Mouse (Mus musculus): ENCODE results near the gene Tuba1b. TPM values are rescaled to one million over a fixed set of nuclear protein-coding genes. Genes with fewer than 3 reads are reported as not detected.
"Not testable (repeated sequence)": the region's sequence is repeated elsewhere in the genome, so short reads cannot be mapped to it uniquely, and the experiment has no call there.

The Tuba1b gene
- polyA plus RNA-seq, 1 experiment from 2014 or later: 423 TPM

GRCm38 (mm10) chr15:98941539-98941938 is 7.2 kb upstream of the Tuba1b start:
- Histone ChIP-seq H3K4me3 (ENCODE audit: low read depth, low read length) (no peak overlapping the region), H3K27ac (ENCODE audit: low read depth) (no peak overlapping the region), H3K9ac (replicated peaks) (no peak overlapping the region), H3K4me2 (ENCODE audit: low read depth, low read length) (no peak overlapping the region), H3K4me1 (ENCODE audit: insufficient read depth) (no peaks in the 10 kb centered on the region), H3K36me3 (replicated peaks; ENCODE audit: insufficient read depth, low read length) (no peaks in the 10 kb centered on the region), H3K27me3 (ENCODE audit: insufficient read depth, low read length) (no peaks in the 10 kb centered on the region), H3K9me3 (ENCODE audit: low read length) (no peaks in the 10 kb centered on the region)
- no peak for ATAC-seq
- TF ChIP-seq EP300 (IDR thresholded peaks at IDR 0.05; ENCODE audit: low read depth) (no peak), CTCF (IDR thresholded peaks at IDR 0.05; ENCODE audit: low read depth) (no peak)
- 62% methylated on average over 2 of the region's 2 CpGs for WGBS (ENCODE audit: insufficient replicate concordance)
- no peak for DNase-seq

GRCm38 (mm10) chr15:98940816-98941215 is 6.5 kb upstream of the Tuba1b start:
- no peak for DNase-seq
- ATAC-seq: no peak
- no peaks in the 10 kb centered on the region for H3K9me3 ChIP-seq (ENCODE audit: low read length)
- no peak overlapping the region for H3K27ac ChIP-seq (ENCODE audit: low read depth)
- H3K4me3 ChIP-seq (ENCODE audit: low read depth, low read length): no peak overlapping the region
- no peaks in the 10 kb centered on the region for H3K27me3 ChIP-seq (ENCODE audit: insufficient read depth, low read length)
- no peaks in the 10 kb centered on the region for H3K36me3 ChIP-seq (replicated peaks; ENCODE audit: insufficient read depth, low read length)
- no peaks in the 10 kb centered on the region for H3K4me1 ChIP-seq (ENCODE audit: insufficient read depth)
- H3K9ac ChIP-seq (replicated peaks): no peak overlapping the region
- TF ChIP-seq CTCF (IDR thresholded peaks at IDR 0.05; ENCODE audit: low read depth) (no peak), EP300 (IDR thresholded peaks at IDR 0.05; ENCODE audit: low read depth) (no peak)
- H3K4me2 ChIP-seq (ENCODE audit: low read depth, low read length): no peak overlapping the region
- 81% methylated on average over 10 of the region's 10 CpGs for WGBS (ENCODE audit: insufficient replicate concordance)

- Histone ChIP-seq H3K4me3 (ENCODE audit: low read depth, low read length) (peak overlapping the region; percentile 63), H3K27ac (ENCODE audit: low read depth) (peak overlapping the region; percentile 89), H3K4me1 (ENCODE audit: insufficient read depth) (peaks cover 17% of the 10 kb centered on the region), H3K4me2 (ENCODE audit: low read depth, low read length) (peak overlapping the region; percentile 84), H3K27me3 (ENCODE audit: insufficient read depth, low read length) (no peaks in the 10 kb centered on the region), H3K9ac (replicated peaks) (peak overlapping the region; percentile 70), H3K9me3 (ENCODE audit: low read length) (no peaks in the 10 kb centered on the region), H3K36me3 (replicated peaks; ENCODE audit: insufficient read depth, low read length) (peaks cover 10% of the 10 kb centered on the region)
- TF ChIP-seq CTCF (IDR thresholded peaks at IDR 0.05; ENCODE audit: low read depth): no peak
- peak; percentile 77; the same call in 1 of the 2 replicates for TF ChIP-seq EP300 (IDR thresholded peaks at IDR 0.05; ENCODE audit: low read depth)
- DNase-seq (peak; percentile 97), ATAC-seq (peak; percentile 84)
- WGBS (ENCODE audit: insufficient replicate concordance): under 1% methylated on average over 35 of the region's 35 CpGs
These were observed 540 bp downstream of the Tuba1b start for GRCm38 (mm10) chr15:98933833-98934216.

GRCm38 (mm10) chr15:98933004-98933671 is 1.2 kb downstream of the Tuba1b start:
- not testable (repeated sequence) for DNase-seq; H3K36me3 ChIP-seq (replicated peaks; ENCODE audit: insufficient read depth, low read length); H3K9me3 ChIP-seq (ENCODE audit: low read length); H3K27me3 ChIP-seq (ENCODE audit: insufficient read depth, low read length); ATAC-seq
- peaks cover 22% of the 10 kb centered on the region for H3K4me1 ChIP-seq (ENCODE audit: insufficient read depth)
- peak overlapping the region; percentile 63 for H3K4me3 ChIP-seq (ENCODE audit: low read depth, low read length)
- peak overlapping the region; percentile 84 for H3K4me2 ChIP-seq (ENCODE audit: low read depth, low read length)
- WGBS (ENCODE audit: insufficient replicate concordance): 11% methylated on average over 8 of the region's 9 CpGs
- peak overlapping the region; percentile 70 for H3K9ac ChIP-seq (replicated peaks)
- peak overlapping the region; percentile 89 for H3K27ac ChIP-seq (ENCODE audit: low read depth)

- Histone ChIP-seq H3K9me3 (ENCODE audit: low read length) (no peaks in the 10 kb centered on the region), H3K27me3 (ENCODE audit: insufficient read depth, low read length) (no peaks in the 10 kb centered on the region), H3K4me2 (ENCODE audit: low read depth, low read length) (no peak overlapping the region), H3K36me3 (replicated peaks; ENCODE audit: insufficient read depth, low read length) (peaks cover 10% of the 10 kb centered on the region), H3K9ac (replicated peaks) (0 out of 2 replicates have a peak overlapping the region, but pooled peaks have one; percentile 6), H3K4me3 (ENCODE audit: low read depth, low read length) (no peak overlapping the region), H3K4me1 (ENCODE audit: insufficient read depth) (peaks cover 22% of the 10 kb centered on the region), H3K27ac (ENCODE audit: low read depth) (no peak overlapping the region)
- 85% methylated on average over 3 of the region's 3 CpGs for WGBS (ENCODE audit: insufficient replicate concordance)
- TF ChIP-seq EP300 (IDR thresholded peaks at IDR 0.05; ENCODE audit: low read depth) (no peak), CTCF (IDR thresholded peaks at IDR 0.05; ENCODE audit: low read depth) (no peak)
- no peak for ATAC-seq
- DNase-seq: no peak
These were observed 3.4 kb downstream of the Tuba1b start for GRCm38 (mm10) chr15:98930998-98931397.

GRCm38 (mm10) chr15:98930017-98930734 is 4.2 kb downstream of the Tuba1b start:
- DNase-seq: no peak
- H3K9me3 ChIP-seq (ENCODE audit: low read length): no peaks in the 10 kb centered on the region
- H3K36me3 ChIP-seq (replicated peaks; ENCODE audit: insufficient read depth, low read length): peaks cover 10% of the 10 kb centered on the region
- H3K27me3 ChIP-seq (ENCODE audit: insufficient read depth, low read length): no peaks in the 10 kb centered on the region
- H3K4me1 ChIP-seq (ENCODE audit: insufficient read depth): peaks cover 16% of the 10 kb centered on the region
- H3K9ac ChIP-seq (replicated peaks): no peak overlapping the region
- H3K4me3 ChIP-seq (ENCODE audit: low read depth, low read length): no peak overlapping the region
- no peak overlapping the region for H3K27ac ChIP-seq (ENCODE audit: low read depth)
- no peak for ATAC-seq
- no peak for TF ChIP-seq EP300 (IDR thresholded peaks at IDR 0.05; ENCODE audit: low read depth)
- no peak for TF ChIP-seq CTCF (IDR thresholded peaks at IDR 0.05; ENCODE audit: low read depth)
- no peak overlapping the region for H3K4me2 ChIP-seq (ENCODE audit: low read depth, low read length)
- 52% methylated on average over 8 of the region's 8 CpGs for WGBS (ENCODE audit: insufficient replicate concordance)
